Mouse (Mus musculus) lung, embryonic 15.5 days (tissue): ENCODE measurements around the gene Adamts7. TPM values are rescaled to one million over a fixed set of nuclear protein-coding genes. Genes with fewer than 3 reads are reported as not detected.

ENCODE experiments used
- ATAC-seq: fragments of 200-750 bp; cut with Nextera tagmentation; 2 replicates; pipeline ENCODE4 v1.8.0; 2017; ENCODE audit warnings: moderate number of reproducible peaks, borderline replicate concordance; ENCODE audit not compliant: low FRiP score, low TSS enrichment; ENCODE audit errors: extremely low read depth
- H3K27ac ChIP-seq: fragments of 300-500 bp; sonication (generic); 2 replicates; pipeline ENCODE4 v1.5.1; 2015; ENCODE audit warnings: moderate library complexity, mild to moderate bottlenecking, inconsistent platforms
- H3K27me3 ChIP-seq: fragments of 300-500 bp; sonication (generic); 2 replicates; pipeline ENCODE4 v1.6.1; 2015; ENCODE audit warnings: inconsistent platforms
- H3K36me3 ChIP-seq: fragments of 300-500 bp; sonication (generic); 2 replicates; pipeline ENCODE4 v1.6.1; 2015; ENCODE audit warnings: inconsistent platforms
- H3K4me1 ChIP-seq: fragments of 300-500 bp; sonication (generic); 2 replicates; pipeline ENCODE4 v1.6.1; 2015; ENCODE audit warnings: inconsistent platforms
- H3K4me2 ChIP-seq: fragments of 300-500 bp; sonication (generic); 2 replicates; pipeline ENCODE4 v1.6.1; 2015; ENCODE audit warnings: inconsistent platforms, mild to moderate bottlenecking, moderate library complexity
- H3K4me3 ChIP-seq: fragments of 300-500 bp; sonication (generic); 2 replicates; pipeline ENCODE4 v1.5.1; 2015; ENCODE audit warnings: mild to moderate bottlenecking, inconsistent platforms
- H3K9ac ChIP-seq: fragments of 300-500 bp; sonication (generic); 2 replicates; pipeline ENCODE4 v1.6.1; 2015; ENCODE audit warnings: inconsistent platforms
- H3K9me3 ChIP-seq: fragments of 300-500 bp; sonication (generic); 2 replicates; pipeline ENCODE4 v1.6.1; 2016; ENCODE audit warnings: inconsistent platforms
- WGBS: fragments of 180-500 bp; shearing (Covaris S2); methylation state at CpG from one replicate; pipeline ENCODE4 v1.1.7; 2015; 5-methylcytosine and 5-hydroxymethylcytosine counted together
- polyA plus RNA-seq: library from polyadenylated mRNA; unstranded; fragments of >200 nt; fragmentation: Nextera tagmentation; extraction: Ambion mirVana; gene quantifications from 2 replicates; pipeline ENCODE4 v1.2.1, GENCODE M21; 2015

Adamts7 gene
- polyA plus RNA-seq = 20.9 and 21.5 TPM in 2 replicates

- Histone ChIP-seq H3K4me2 (peak within 1 kb of the TSS; percentile 85), H3K27me3 (no peaks in the 10 kb centered on the region), H3K36me3 (no peaks in the 10 kb centered on the region), H3K9me3 (no peaks in the 10 kb centered on the region), H3K9ac (peak within 1 kb of the TSS; percentile 71), H3K4me3 (peak within 1 kb of the TSS; percentile 64), H3K4me1 (peaks cover 26% of the 10 kb centered on the region), H3K27ac (peak within 1 kb of the TSS; percentile 83)
- under 1% methylated on average over 56 of the region's 60 CpGs for WGBS
- peak; percentile 79 for ATAC-seq
These were observed at the start of gene Adamts7 for GRCm38 (mm10) chr9:90162926-90163748. TSS of gene Adamts7 (plus strand) at chr9:90163069.

GRCm38 (mm10) chr9:90113151-90113550, 49.7 kb upstream of the Adamts7 start:
- under 1% methylated on average over 13 of the region's 13 CpGs for WGBS
- Histone ChIP-seq H3K9me3 (no peaks in the 10 kb centered on the region), H3K27me3 (peaks cover 5% of the 10 kb centered on the region; the same call in 1 of the 2 replicates), H3K36me3 (peaks cover 13% of the 10 kb centered on the region; the same call in 1 of the 2 replicates), H3K4me2 (peak overlapping the region; percentile 64), H3K4me1 (peaks cover 30% of the 10 kb centered on the region), H3K4me3 (peak overlapping the region; percentile 95), H3K27ac (peak overlapping the region; percentile 99), H3K9ac (peak overlapping the region; percentile 99)
- no peak for ATAC-seq

- Histone ChIP-seq H3K4me3 (peak overlapping the region; percentile 95), H3K4me2 (peak overlapping the region; percentile 64), H3K4me1 (peaks cover 30% of the 10 kb centered on the region), H3K9ac (peak overlapping the region; percentile 99), H3K27me3 (peaks cover 7% of the 10 kb centered on the region; the same call in 1 of the 2 replicates), H3K27ac (peak overlapping the region; percentile 99), H3K9me3 (no peaks in the 10 kb centered on the region), H3K36me3 (peaks cover 7% of the 10 kb centered on the region; the same call in 1 of the 2 replicates)
- WGBS = under 1% methylated on average over 81 of the region's 82 CpGs
- ATAC-seq = peak; percentile 82
These were observed 49.0 kb upstream of the Adamts7 start for GRCm38 (mm10) chr9:90113651-90114566.

- H3K36me3 ChIP-seq = no peaks in the 10 kb centered on the region
- H3K9me3 ChIP-seq = no peaks in the 10 kb centered on the region
These were observed 48.1 kb upstream of the Adamts7 start, which contains the start of gene Morf4l1 for GRCm38 (mm10) chr9:90114567-90115307. TSS of gene Morf4l1 (minus strand) at chr9:90114774.

GRCm38 (mm10) chr9:90115308-90115700, 47.6 kb upstream of the Adamts7 start:
- H3K9me3 ChIP-seq = no peaks in the 10 kb centered on the region
- H3K4me1 ChIP-seq = peaks cover 25% of the 10 kb centered on the region
- no peak overlapping the region for H3K27ac ChIP-seq
- peak overlapping the region; percentile 36 for H3K9ac ChIP-seq
- H3K4me2 ChIP-seq = peak overlapping the region; percentile 85
- no peaks in the 10 kb centered on the region for H3K36me3 ChIP-seq
- no peak for ATAC-seq
- peak overlapping the region; percentile 95 for H3K4me3 ChIP-seq
- H3K27me3 ChIP-seq = peaks cover 7% of the 10 kb centered on the region; the same call in 1 of the 2 replicates

More at GRCm38 (mm10) chr9:90114567-90115307, 48.1 kb upstream of the Adamts7 start, which contains the start of gene Morf4l1:
- peak within 1 kb of the TSS; percentile 85 for H3K4me2 ChIP-seq
- peak within 1 kb of the TSS; percentile 99 for H3K9ac ChIP-seq
- peak within 1 kb of the TSS; percentile 95 for H3K4me3 ChIP-seq
- H3K27ac ChIP-seq = peak within 1 kb of the TSS; percentile 99
- peak; percentile 99 for ATAC-seq
- peaks cover 7% of the 10 kb centered on the region; the same call in 1 of the 2 replicates for H3K27me3 ChIP-seq
- under 1% methylated on average over 40 of the region's 40 CpGs for WGBS
- H3K4me1 ChIP-seq = peaks cover 30% of the 10 kb centered on the region

- Histone ChIP-seq H3K4me2 (no peak overlapping the region), H3K27me3 (peaks cover 7% of the 10 kb centered on the region; the same call in 1 of the 2 replicates), H3K9me3 (no peaks in the 10 kb centered on the region), H3K27ac (no peak overlapping the region), H3K4me3 (no peak overlapping the region), H3K9ac (no peak overlapping the region), H3K4me1 (peaks cover 12% of the 10 kb centered on the region), H3K36me3 (no peaks in the 10 kb centered on the region)
- ATAC-seq = no peak
These were observed 45.6 kb upstream of the Adamts7 start for GRCm38 (mm10) chr9:90117234-90117633.

- Histone ChIP-seq H3K4me2 (no peak overlapping the region), H3K9me3 (no peaks in the 10 kb centered on the region), H3K27me3 (peaks cover 3% of the 10 kb centered on the region; the same call in 1 of the 2 replicates), H3K4me1 (peaks cover 11% of the 10 kb centered on the region; the same call in 1 of the 2 replicates), H3K36me3 (no peaks in the 10 kb centered on the region), H3K27ac (no peak overlapping the region), H3K9ac (no peak overlapping the region), H3K4me3 (no peak overlapping the region)
- no peak for ATAC-seq
- WGBS = 77% methylated on average over 4 of the region's 4 CpGs
These were observed 40.6 kb upstream of the Adamts7 start for GRCm38 (mm10) chr9:90122246-90122740.

GRCm38 (mm10) chr9:90124156-90124872, 38.6 kb upstream of the Adamts7 start:
- H3K36me3 ChIP-seq = no peaks in the 10 kb centered on the region
- no peak overlapping the region for H3K4me2 ChIP-seq
- no peak overlapping the region for H3K9ac ChIP-seq
- peak; percentile 41 for ATAC-seq
- no peaks in the 10 kb centered on the region for H3K9me3 ChIP-seq
- peaks cover 11% of the 10 kb centered on the region; the same call in 1 of the 2 replicates for H3K4me1 ChIP-seq
- H3K27me3 ChIP-seq = no peaks in the 10 kb centered on the region
- H3K27ac ChIP-seq = no peak overlapping the region
- H3K4me3 ChIP-seq = no peak overlapping the region
- WGBS = 36% methylated on average over 11 of the region's 11 CpGs

- peaks cover 11% of the 10 kb centered on the region; the same call in 1 of the 2 replicates for H3K4me1 ChIP-seq
- 15% methylated on average over 8 of the region's 8 CpGs for WGBS
- no peak overlapping the region for H3K4me3 ChIP-seq
- no peaks in the 10 kb centered on the region for H3K36me3 ChIP-seq
- H3K27ac ChIP-seq = no peak overlapping the region
- peak overlapping the region; percentile 18; the same call in 1 of the 2 replicates for H3K4me2 ChIP-seq
- ATAC-seq = 0 out of 2 replicates have a peak, but pooled peaks have one; percentile 40
- H3K27me3 ChIP-seq = no peaks in the 10 kb centered on the region
- H3K9me3 ChIP-seq = no peaks in the 10 kb centered on the region
- H3K9ac ChIP-seq = no peak overlapping the region
These were observed 38.0 kb upstream of the Adamts7 start for GRCm38 (mm10) chr9:90124873-90125245.

GRCm38 (mm10) chr9:90125416-90126099, 37.3 kb upstream of the Adamts7 start:
- no peak for ATAC-seq
- Histone ChIP-seq H3K4me3 (peak overlapping the region; percentile 19), H3K27ac (no peak overlapping the region), H3K4me1 (peaks cover 11% of the 10 kb centered on the region; the same call in 1 of the 2 replicates), H3K4me2 (peak overlapping the region; percentile 45), H3K36me3 (no peaks in the 10 kb centered on the region), H3K9me3 (no peaks in the 10 kb centered on the region), H3K9ac (no peak overlapping the region), H3K27me3 (no peaks in the 10 kb centered on the region)
- 28% methylated on average over 7 of the region's 7 CpGs for WGBS
